Mouse (Mus musculus) myocyte (in vitro differentiated cells): ENCODE measurements around the gene Ldhd.

Experiments used
- E2F4 ChIP-seq: IDR thresholded peaks from one replicate; pipeline ENCODE4 v1.6.1; 2011; ENCODE audit warnings: mild to moderate bottlenecking, control low read depth, moderate library complexity; ENCODE audit not compliant: insufficient read depth
- POLR2A ChIP-seq: IDR thresholded peaks from one replicate; pipeline ENCODE4 v1.6.1; 2011; ENCODE audit warnings: low read depth, mild to moderate bottlenecking, control low read depth, moderate library complexity; ENCODE audit not compliant: insufficient read length
- SRF ChIP-seq: IDR thresholded peaks from one replicate; pipeline ENCODE4 v1.6.1; 2011; ENCODE audit warnings: low read depth; ENCODE audit not compliant: control insufficient read depth, insufficient read length

DNA sequence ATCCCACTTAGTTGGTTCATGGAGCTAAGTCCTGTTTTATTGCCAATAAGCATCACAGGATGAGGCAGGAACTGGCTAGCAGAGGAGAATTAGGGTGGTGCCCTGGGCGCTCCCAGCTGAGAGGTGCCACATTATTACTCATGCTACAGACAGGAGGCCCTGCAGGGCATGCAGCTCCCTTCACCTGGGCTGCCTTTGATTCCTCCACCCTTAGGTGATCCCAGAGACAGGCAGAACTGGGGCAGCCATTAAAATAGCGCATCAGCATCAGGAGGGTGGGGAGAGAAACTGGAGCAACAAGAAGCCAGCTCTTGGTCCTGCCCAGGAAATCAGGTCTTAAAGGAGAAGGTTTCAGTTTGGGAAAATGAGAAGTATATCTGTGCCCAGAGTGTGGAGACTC is 25.2 kb downstream of the Ldhd start:
- TF ChIP-seq POLR2A (no peak), SRF (no peak), E2F4 (no peak)
